Mouse (Mus musculus) heart, adult 2 months (tissue): ENCODE measurements around the gene Ly6g6f. TPM values are rescaled to one million over a fixed set of nuclear protein-coding genes. Genes with fewer than 3 reads are reported as not detected.

ENCODE experiments used
- DNase-seq, 2 experiments: peaks; one replicate each; pipeline ENCODE4 v3.0.0; 2021
- H3K27ac ChIP-seq: fragments of 200-600 bp; 2 replicates; pipeline ENCODE4 v1.8.1; 2022
- H3K27me3 ChIP-seq: fragments of 200-500 bp; 2 replicates; pipeline ENCODE4 v1.6.1; 2012; ENCODE audit warnings: mild to moderate bottlenecking, low read length, inconsistent platforms, mixed read lengths; ENCODE audit not compliant: control insufficient read depth, insufficient read depth
- H3K36me3 ChIP-seq: fragments of 200-500 bp; 2 replicates; pipeline ENCODE4 v1.6.1; 2012; ENCODE audit warnings: low read length, inconsistent platforms; ENCODE audit not compliant: control insufficient read depth, insufficient read depth
- H3K4me1 ChIP-seq: fragments of 200-500 bp; 2 replicates; pipeline ENCODE4 v1.6.1; 2011; ENCODE audit warnings: low read length; ENCODE audit not compliant: control insufficient read depth, insufficient read depth
- H3K4me3 ChIP-seq: fragments of 200-600 bp; 2 replicates; pipeline ENCODE4 v1.8.1; 2022
- H3K79me2 ChIP-seq: fragments of 200-500 bp; replicated peaks from 2 replicates; pipeline ENCODE4 v1.6.1; 2012; ENCODE audit warnings: mild to moderate bottlenecking, inconsistent platforms, low read length, moderate library complexity, mixed read lengths; ENCODE audit not compliant: control insufficient read depth, insufficient read depth
- H3K9ac ChIP-seq: fragments of 200-500 bp; 2 replicates; pipeline ENCODE4 v1.6.1; 2012; ENCODE audit warnings: low read depth, mild to moderate bottlenecking, control low read depth, inconsistent platforms, low read length, mixed read lengths
- CTCF ChIP-seq: fragments of 200-600 bp; IDR thresholded peaks from 2 replicates; pipeline ENCODE4 v1.8.1; 2022; ENCODE audit warnings: antibody characterized with exemption, mild to moderate bottlenecking, moderate library complexity
- EP300 ChIP-seq: fragments of 200-500 bp; IDR thresholded peaks from 2 replicates; pipeline ENCODE4 v1.6.1; 2011; ENCODE audit warnings: low read depth, low read length, control low read depth; ENCODE audit not compliant: insufficient read depth
- POLR2A ChIP-seq: fragments of 200-500 bp; IDR thresholded peaks from 2 replicates; pipeline ENCODE4 v1.6.1; 2011; ENCODE audit warnings: mild to moderate bottlenecking, low read depth, low read length, control low read depth; ENCODE audit not compliant: insufficient read depth
- WGBS: fragments of 180-500 bp; shearing (Covaris S2); methylation state at CpG from one replicate; pipeline ENCODE4 v1.1.7; 2018; 5-methylcytosine and 5-hydroxymethylcytosine counted together
- intact Hi-C: fragments of 180-260 bp; cut with DNase I; formaldehyde crosslinking; loops from one replicate; pipeline ENCODE4 v1.15.1; 2025
- polyA plus RNA-seq: library from polyadenylated mRNA; depleted of rRNA; stranded (reverse); fragments of >200 nt; gene quantifications from 2 replicates; pipeline ENCODE4 v1.2.3, GENCODE M21; 2012
- total RNA-seq, 2 experiments: library from RNA; stranded (reverse); gene quantifications; 2 replicates each; pipeline ENCODE4 v1.2.3; 2021

The Ly6g6f gene
- total and polyA plus RNA-seq, 3 experiments, result 0.27 TPM; not detected in 2

DNA sequence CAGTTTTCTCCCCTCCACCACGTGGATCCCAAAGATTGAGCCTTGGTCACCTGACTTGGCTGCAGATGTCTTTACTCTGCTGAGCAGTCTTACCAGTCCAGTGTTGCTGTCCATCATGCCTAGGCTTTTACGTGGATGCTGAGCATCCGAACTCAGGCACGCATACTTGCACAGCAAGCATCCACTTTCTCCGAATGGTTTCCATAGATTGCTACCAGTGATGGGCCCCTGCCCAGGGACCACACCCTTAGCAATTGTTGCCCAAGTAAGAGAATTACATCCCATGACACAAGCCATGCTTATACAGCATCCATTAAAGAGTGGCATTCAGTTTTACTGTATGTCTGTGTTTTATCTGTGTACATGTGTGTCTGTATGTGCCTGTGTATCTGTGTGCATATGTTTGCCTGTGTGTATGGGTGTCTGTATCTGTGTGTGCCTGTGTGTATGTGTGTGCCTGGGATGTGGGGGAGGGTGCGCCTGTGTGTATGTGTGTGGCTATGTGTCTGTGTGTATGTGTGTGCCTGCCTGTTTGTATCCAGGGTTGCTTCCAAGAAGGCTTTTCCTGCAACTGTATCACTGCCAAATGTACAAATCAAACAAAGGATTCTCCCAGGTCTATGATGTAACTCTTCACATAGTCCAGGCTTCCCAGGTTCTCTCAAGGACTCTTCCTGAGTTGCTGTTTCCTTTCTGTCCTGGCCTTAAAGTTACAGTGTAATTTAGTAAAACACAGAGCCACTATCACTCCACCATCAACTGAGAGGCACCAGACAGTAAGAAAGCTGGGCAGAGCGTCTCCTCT lies 29.5 kb downstream of the Ly6g6f start:
- Histone ChIP-seq H3K4me1 (peaks cover 14% of the 10 kb centered on the region), H3K9ac (no peak overlapping the region), H3K36me3 (peaks cover 9% of the 10 kb centered on the region), H3K4me3 (no peak overlapping the region), H3K79me2 (no peaks in the 10 kb centered on the region), H3K27ac (peak overlapping the region; percentile 38), H3K27me3 (no peaks in the 10 kb centered on the region)
- intact Hi-C loops, result no loop called here
- WGBS, result 51% methylated on average over 7 of the region's 7 CpGs
- no peak for TF ChIP-seq CTCF
- 0 out of 2 replicates have a peak, but pooled peaks have one; percentile 12 for TF ChIP-seq EP300
- TF ChIP-seq POLR2A, result no peak; the same call in 1 of the 2 replicates
- no peak for DNase-seq

DNA sequence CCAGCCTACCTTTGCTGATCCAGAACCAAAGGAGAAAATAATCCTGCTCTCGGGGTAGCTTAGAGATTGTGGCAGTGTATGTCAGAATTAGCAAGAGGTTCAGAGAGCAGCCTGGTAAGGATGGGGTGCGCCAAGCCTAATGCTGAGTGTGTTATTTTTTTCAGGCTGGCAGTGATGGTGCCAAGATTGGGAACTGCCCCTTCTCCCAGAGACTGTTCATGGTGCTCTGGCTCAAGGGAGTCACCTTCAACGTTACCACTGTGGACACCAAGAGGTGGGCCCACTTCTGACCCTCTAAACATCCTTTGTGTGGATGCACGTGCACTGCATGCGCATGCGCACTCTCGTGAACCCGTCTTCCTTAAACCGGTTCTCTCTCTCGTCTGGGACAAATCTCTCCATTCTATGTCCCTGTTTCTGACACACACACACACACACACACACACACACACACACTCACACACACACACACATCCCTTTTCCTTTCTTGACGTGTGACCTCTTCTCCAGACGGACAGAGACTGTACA lies 33.1 kb downstream of the Ly6g6f start:
- no peak for TF ChIP-seq CTCF
- no peak for TF ChIP-seq EP300
- TF ChIP-seq POLR2A, result no peak
- H3K36me3 ChIP-seq, result peaks cover 7% of the 10 kb centered on the region
- no peak overlapping the region for H3K9ac ChIP-seq
- no peaks in the 10 kb centered on the region for H3K79me2 ChIP-seq
- H3K4me3 ChIP-seq, result peak overlapping the region; percentile 64; the same call in 1 of the 2 replicates
- intact Hi-C loops, result no loop called here
- no peak for DNase-seq
- H3K27me3 ChIP-seq, result no peaks in the 10 kb centered on the region
- H3K27ac ChIP-seq, result peak overlapping the region; percentile 95
- H3K4me1 ChIP-seq, result peaks cover 18% of the 10 kb centered on the region
- WGBS, result 38% methylated on average over 12 of the region's 12 CpGs

DNA sequence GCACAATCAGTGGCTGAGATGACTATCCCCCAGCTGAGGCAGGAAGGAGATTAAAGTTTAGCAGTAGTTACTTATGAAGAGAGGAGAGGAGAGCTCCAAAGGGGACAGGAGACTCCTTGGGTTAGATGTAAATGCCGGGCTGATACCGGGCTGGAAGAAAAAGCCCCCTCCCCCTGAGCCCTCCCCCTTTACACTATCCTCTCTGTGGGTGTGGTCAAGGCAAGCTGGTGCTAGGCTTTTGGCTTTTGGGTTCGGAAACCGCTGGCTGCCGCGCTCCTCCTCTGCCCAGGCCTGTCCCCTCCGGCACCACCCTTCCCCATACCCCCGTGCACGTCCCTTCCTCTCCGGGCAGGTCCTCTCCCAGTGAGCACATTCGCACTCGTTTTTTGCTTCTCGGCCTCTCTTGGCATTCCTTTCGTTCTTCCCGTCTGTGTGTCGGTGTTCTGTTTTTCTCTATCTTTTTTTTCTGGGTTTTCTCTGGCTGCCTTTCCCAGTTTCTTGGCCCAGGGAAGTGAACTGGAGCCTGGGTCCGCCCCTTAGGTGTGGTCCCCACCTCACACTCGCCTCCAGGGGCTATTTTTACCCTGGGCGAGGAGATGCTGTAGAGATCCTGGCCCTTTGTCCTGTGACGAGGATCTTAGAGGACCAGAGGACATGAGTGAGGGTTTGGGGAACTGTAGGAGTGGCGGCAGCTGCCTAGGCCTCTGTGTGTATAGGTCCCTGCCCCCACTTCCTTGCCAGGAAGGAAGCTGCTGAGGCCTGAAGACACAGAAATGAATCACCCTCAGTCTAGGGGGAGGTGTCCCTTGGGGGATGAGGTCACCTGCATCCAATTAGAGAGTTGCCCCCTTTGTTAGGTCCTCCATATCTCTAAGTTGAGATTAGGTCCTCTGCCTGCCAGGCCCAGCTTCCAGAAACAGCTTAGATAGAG lies 34.0 kb downstream of the Ly6g6f start:
- H3K4me1 ChIP-seq, result peaks cover 18% of the 10 kb centered on the region
- DNase-seq, result peak; percentile 82 to 90
- WGBS, result 8% methylated on average over 21 of the region's 21 CpGs

DNA sequence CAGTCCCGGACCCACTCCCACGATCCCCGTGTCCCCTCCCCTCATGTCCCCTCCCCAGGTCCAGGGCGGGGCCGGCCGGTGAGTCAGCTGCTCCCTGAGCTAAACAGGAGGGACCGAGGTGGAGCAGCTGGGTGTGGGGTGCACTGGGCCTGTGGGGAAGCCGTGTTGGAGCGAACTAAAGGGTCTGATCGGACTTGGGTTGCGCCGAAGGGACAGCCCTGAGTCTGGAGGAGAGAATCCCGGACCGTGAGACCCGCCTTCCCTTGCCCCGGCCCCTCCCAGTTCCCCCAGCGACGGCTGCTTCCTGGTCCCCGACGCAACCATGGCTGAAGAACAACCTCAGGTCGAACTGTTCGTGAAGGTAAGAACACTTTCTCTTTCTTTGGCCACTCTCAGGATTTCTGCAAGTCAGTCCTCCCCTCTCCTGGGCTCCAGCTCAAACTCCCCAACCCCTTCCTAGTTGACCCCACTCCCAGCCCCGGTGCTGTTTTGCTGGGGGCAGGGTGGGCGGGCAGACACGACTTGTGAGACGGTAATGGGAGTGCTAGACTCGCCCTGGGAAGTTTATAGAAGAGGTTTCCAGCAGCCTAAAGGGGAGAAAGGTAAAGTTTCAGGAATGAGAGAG lies 35.2 kb downstream of the Ly6g6f start:
- Histone ChIP-seq H3K79me2 (no peaks in the 10 kb centered on the region), H3K27ac (peak overlapping the region; percentile 99), H3K4me1 (peaks cover 13% of the 10 kb centered on the region), H3K27me3 (no peaks in the 10 kb centered on the region), H3K4me3 (peak overlapping the region; percentile 82), H3K9ac (peak overlapping the region; percentile 90), H3K36me3 (peaks cover 5% of the 10 kb centered on the region; the same call in 1 of the 2 replicates)
- TF ChIP-seq EP300 (no peak), CTCF (no peak), POLR2A (peak; percentile 94)
- DNase-seq, result peak; percentile 87 to 89
- WGBS, result under 1% methylated on average over 27 of the region's 27 CpGs
- intact Hi-C loops, result no loop called here

More for the DNA sequence above, 34.0 kb downstream of the Ly6g6f start:
- peaks cover 7% of the 10 kb centered on the region for H3K36me3 ChIP-seq
- H3K27me3 ChIP-seq, result no peaks in the 10 kb centered on the region
- peak overlapping the region; percentile 64 for H3K4me3 ChIP-seq
- peak overlapping the region; percentile 70 for H3K9ac ChIP-seq
- intact Hi-C loops, result no loop called here
- TF ChIP-seq POLR2A (peak; percentile 84), EP300 (peak; percentile 84), CTCF (no peak)
- H3K79me2 ChIP-seq, result no peaks in the 10 kb centered on the region
- H3K27ac ChIP-seq, result peak overlapping the region; percentile 95

DNA sequence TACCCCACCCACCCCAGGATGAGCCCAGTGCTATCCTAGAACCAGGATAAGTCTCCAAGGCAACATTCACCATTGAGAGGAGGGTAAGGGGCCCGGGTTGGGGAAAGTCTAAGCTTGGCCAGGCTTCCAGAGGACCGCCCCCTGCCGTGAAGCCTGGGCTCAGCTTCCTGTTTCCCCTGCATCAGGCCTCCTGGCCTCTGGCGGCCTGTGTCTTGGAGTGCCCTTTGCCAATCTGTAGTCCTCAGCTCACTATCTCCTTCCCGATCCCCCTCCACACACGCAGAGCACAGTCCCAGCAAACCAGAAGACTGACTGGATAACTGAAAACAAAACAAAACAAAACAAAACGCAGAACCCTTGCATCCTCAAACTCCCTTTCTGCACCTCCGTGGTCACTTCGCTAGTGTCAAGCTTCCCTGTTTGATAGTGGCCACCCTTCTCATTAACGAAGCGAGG lies 35.8 kb downstream of the Ly6g6f start, which contains the start of gene Clic1:
Clic1 (plus strand) TSS at position 406 of the 456 bp plus-strand sequence.
- Histone ChIP-seq H3K9ac (peak within 1 kb of the TSS; percentile 90), H3K27ac (peak within 1 kb of the TSS; percentile 99), H3K27me3 (no peaks in the 10 kb centered on the region), H3K36me3 (peaks cover 2% of the 10 kb centered on the region; the same call in 1 of the 2 replicates), H3K4me1 (peaks cover 16% of the 10 kb centered on the region), H3K79me2 (no peaks in the 10 kb centered on the region), H3K4me3 (peak within 1 kb of the TSS; percentile 82)
- peak; percentile 70 to 78 for DNase-seq
- WGBS, result under 1% methylated on average over 11 of the region's 11 CpGs
- intact Hi-C loops, result no loop called here
- no peak for TF ChIP-seq EP300
- TF ChIP-seq CTCF, result peak; percentile 36
- peak; percentile 75 for TF ChIP-seq POLR2A
